Mouse (Mus musculus) lung, embryonic 15.5 days (tissue): ENCODE measurements around the gene Macf1. TPM values are rescaled to one million over a fixed set of nuclear protein-coding genes. Genes with fewer than 3 reads are reported as not detected.
"Not testable (repeated sequence)": the region's sequence is repeated elsewhere in the genome, so short reads cannot be mapped to it uniquely, and the experiment has no call there.

Experiments
- ATAC-seq: fragments of 200-750 bp; cut with Nextera tagmentation; 2 replicates; pipeline ENCODE4 v1.8.0; 2017; ENCODE audit warnings: moderate number of reproducible peaks, borderline replicate concordance; ENCODE audit not compliant: low FRiP score, low TSS enrichment; ENCODE audit errors: extremely low read depth
- H3K27ac ChIP-seq: fragments of 300-500 bp; sonication (generic); 2 replicates; pipeline ENCODE4 v1.5.1; 2015; ENCODE audit warnings: moderate library complexity, mild to moderate bottlenecking, inconsistent platforms
- H3K27me3 ChIP-seq: fragments of 300-500 bp; sonication (generic); 2 replicates; pipeline ENCODE4 v1.6.1; 2015; ENCODE audit warnings: inconsistent platforms
- H3K36me3 ChIP-seq: fragments of 300-500 bp; sonication (generic); 2 replicates; pipeline ENCODE4 v1.6.1; 2015; ENCODE audit warnings: inconsistent platforms
- H3K4me1 ChIP-seq: fragments of 300-500 bp; sonication (generic); 2 replicates; pipeline ENCODE4 v1.6.1; 2015; ENCODE audit warnings: inconsistent platforms
- H3K4me2 ChIP-seq: fragments of 300-500 bp; sonication (generic); 2 replicates; pipeline ENCODE4 v1.6.1; 2015; ENCODE audit warnings: inconsistent platforms, mild to moderate bottlenecking, moderate library complexity
- H3K4me3 ChIP-seq: fragments of 300-500 bp; sonication (generic); 2 replicates; pipeline ENCODE4 v1.5.1; 2015; ENCODE audit warnings: mild to moderate bottlenecking, inconsistent platforms
- H3K9ac ChIP-seq: fragments of 300-500 bp; sonication (generic); 2 replicates; pipeline ENCODE4 v1.6.1; 2015; ENCODE audit warnings: inconsistent platforms
- H3K9me3 ChIP-seq: fragments of 300-500 bp; sonication (generic); 2 replicates; pipeline ENCODE4 v1.6.1; 2016; ENCODE audit warnings: inconsistent platforms
- whole genome bisulfite sequencing: fragments of 180-500 bp; shearing (Covaris S2); methylation state at CpG from one replicate; pipeline ENCODE4 v1.1.7; 2015; 5-methylcytosine and 5-hydroxymethylcytosine counted together
- polyA plus RNA-seq: library from polyadenylated mRNA; unstranded; fragments of >200 nt; fragmentation: Nextera tagmentation; extraction: Ambion mirVana; gene quantifications from 2 replicates; pipeline ENCODE4 v1.2.1, GENCODE M21; 2015

Macf1 gene
- polyA plus RNA-seq, 1 experiment from 2014 or later = 73.1 TPM

- H3K4me1 ChIP-seq = peaks cover 9% of the 10 kb centered on the region
- H3K36me3 ChIP-seq = peaks cover 3% of the 10 kb centered on the region; the same call in 1 of the 2 replicates
- no peak overlapping the region for H3K27ac ChIP-seq
- H3K27me3 ChIP-seq = no peaks in the 10 kb centered on the region
- no peak overlapping the region for H3K4me3 ChIP-seq
- 80% methylated on average over 6 of the region's 6 CpGs for WGBS
- no peak overlapping the region for H3K9ac ChIP-seq
- no peak overlapping the region for H3K4me2 ChIP-seq
- no peaks in the 10 kb centered on the region for H3K9me3 ChIP-seq
- no peak for ATAC-seq
Observed at GRCm38 (mm10) chr4:123649131-123649530, 35.0 kb downstream of the Macf1 start.

GRCm38 (mm10) chr4:123647668-123648067 lies 36.5 kb downstream of the Macf1 start:
- Histone ChIP-seq H3K9ac (no peak overlapping the region), H3K27me3 (no peaks in the 10 kb centered on the region), H3K9me3 (no peaks in the 10 kb centered on the region), H3K27ac (peak overlapping the region; percentile 59), H3K4me2 (no peak overlapping the region), H3K4me1 (peaks cover 17% of the 10 kb centered on the region), H3K36me3 (peaks cover 3% of the 10 kb centered on the region; the same call in 1 of the 2 replicates), H3K4me3 (no peak overlapping the region)
- no peak for ATAC-seq
- 81% methylated on average over 4 of the region's 4 CpGs for WGBS

- Histone ChIP-seq H3K4me1 (peaks cover 22% of the 10 kb centered on the region), H3K36me3 (peaks cover 3% of the 10 kb centered on the region; the same call in 1 of the 2 replicates), H3K9ac (no peak overlapping the region), H3K4me2 (no peak overlapping the region), H3K27ac (peak overlapping the region; percentile 59), H3K9me3 (no peaks in the 10 kb centered on the region), H3K4me3 (no peak overlapping the region), H3K27me3 (no peaks in the 10 kb centered on the region)
- 60% methylated on average over 2 of the region's 2 CpGs for WGBS
- ATAC-seq = no peak
Observed at GRCm38 (mm10) chr4:123647109-123647508, 37.1 kb downstream of the Macf1 start.

- 87% methylated on average over 3 of the region's 3 CpGs for WGBS
- Histone ChIP-seq H3K4me2 (no peak overlapping the region), H3K4me1 (peaks cover 22% of the 10 kb centered on the region), H3K27me3 (no peaks in the 10 kb centered on the region), H3K4me3 (no peak overlapping the region), H3K27ac (0 out of 2 replicates have a peak overlapping the region, but pooled peaks have one; percentile 3), H3K9me3 (no peaks in the 10 kb centered on the region), H3K9ac (no peak overlapping the region), H3K36me3 (peaks cover 3% of the 10 kb centered on the region; the same call in 1 of the 2 replicates)
- no peak for ATAC-seq
Observed at GRCm38 (mm10) chr4:123645246-123645845, 38.8 kb downstream of the Macf1 start.

GRCm38 (mm10) chr4:123643561-123643960 lies 40.6 kb downstream of the Macf1 start:
- WGBS = 61% methylated on average over 6 of the region's 6 CpGs

GRCm38 (mm10) chr4:123642877-123643276 lies 41.3 kb downstream of the Macf1 start:
- H3K4me1 ChIP-seq = peaks cover 19% of the 10 kb centered on the region
- H3K9me3 ChIP-seq = no peaks in the 10 kb centered on the region
- no peaks in the 10 kb centered on the region for H3K36me3 ChIP-seq
- no peaks in the 10 kb centered on the region for H3K27me3 ChIP-seq
- ATAC-seq = peak; percentile 14; the same call in 1 of the 2 replicates
- 41% methylated on average over 5 of the region's 5 CpGs for WGBS
- peak overlapping the region; percentile 16; the same call in 1 of the 2 replicates for H3K4me2 ChIP-seq
- peak overlapping the region; percentile 48 for H3K27ac ChIP-seq
- no peak overlapping the region for H3K9ac ChIP-seq
- H3K4me3 ChIP-seq = no peak overlapping the region

More at GRCm38 (mm10) chr4:123643561-123643960, 40.6 kb downstream of the Macf1 start:
- H3K27ac ChIP-seq = peak overlapping the region; percentile 48
- H3K4me3 ChIP-seq = no peak overlapping the region
- ATAC-seq = 0 out of 2 replicates have a peak, but pooled peaks have one; percentile 35
- no peaks in the 10 kb centered on the region for H3K36me3 ChIP-seq
- H3K4me1 ChIP-seq = peaks cover 22% of the 10 kb centered on the region
- H3K27me3 ChIP-seq = no peaks in the 10 kb centered on the region
- H3K4me2 ChIP-seq = no peak overlapping the region
- no peaks in the 10 kb centered on the region for H3K9me3 ChIP-seq
- H3K9ac ChIP-seq = no peak overlapping the region

- H3K9me3 ChIP-seq = no peaks in the 10 kb centered on the region
- no peak overlapping the region for H3K4me2 ChIP-seq
- H3K4me1 ChIP-seq = peaks cover 21% of the 10 kb centered on the region
- 77% methylated on average over 6 of the region's 6 CpGs for WGBS
- ATAC-seq = no peak
- H3K4me3 ChIP-seq = no peak overlapping the region
- no peaks in the 10 kb centered on the region for H3K36me3 ChIP-seq
- H3K9ac ChIP-seq = no peak overlapping the region
- H3K27ac ChIP-seq = no peak overlapping the region
- no peaks in the 10 kb centered on the region for H3K27me3 ChIP-seq
Observed at GRCm38 (mm10) chr4:123637136-123637535, 47.0 kb downstream of the Macf1 start.

DNA sequence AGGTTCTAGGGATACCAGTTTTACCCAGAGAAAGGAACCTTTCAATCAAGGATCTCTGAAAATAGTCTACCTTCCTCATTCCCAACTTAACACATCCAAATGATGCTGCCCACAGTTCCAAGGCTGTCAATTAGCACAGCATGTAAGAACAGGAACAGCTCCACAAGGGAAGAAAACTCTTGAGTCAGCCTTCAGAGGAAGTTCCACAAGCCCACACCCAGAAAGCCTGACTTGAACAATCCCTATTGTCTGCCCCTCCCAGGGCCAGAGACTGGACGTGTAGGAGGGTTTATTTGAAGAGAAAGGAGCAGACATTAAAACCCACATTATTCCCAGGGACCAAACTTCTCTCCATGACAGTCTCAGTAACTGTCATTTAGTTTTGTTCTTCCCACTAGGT lies 48.7 kb downstream of the Macf1 start:
- H3K4me3 ChIP-seq = no peak overlapping the region
- H3K27ac ChIP-seq = peak overlapping the region; percentile 38
- ATAC-seq = no peak
- no peaks in the 10 kb centered on the region for H3K36me3 ChIP-seq
- H3K27me3 ChIP-seq = no peaks in the 10 kb centered on the region
- H3K4me2 ChIP-seq = no peak overlapping the region
- 28% methylated on average over 1 of the region's 1 CpGs for WGBS
- H3K9me3 ChIP-seq = no peaks in the 10 kb centered on the region
- H3K4me1 ChIP-seq = peaks cover 21% of the 10 kb centered on the region
- H3K9ac ChIP-seq = no peak overlapping the region

GRCm38 (mm10) chr4:123634436-123634835 lies 49.7 kb downstream of the Macf1 start:
- ATAC-seq = no peak
- no peak overlapping the region for H3K4me3 ChIP-seq
- no peaks in the 10 kb centered on the region for H3K36me3 ChIP-seq
- 62% methylated on average over 3 of the region's 3 CpGs for WGBS
- no peak overlapping the region for H3K4me2 ChIP-seq
- no peaks in the 10 kb centered on the region for H3K27me3 ChIP-seq
- H3K4me1 ChIP-seq = peaks cover 21% of the 10 kb centered on the region
- no peak overlapping the region for H3K9ac ChIP-seq
- no peaks in the 10 kb centered on the region for H3K9me3 ChIP-seq
- H3K27ac ChIP-seq = peak overlapping the region; percentile 79

GRCm38 (mm10) chr4:123633874-123634273 lies 50.3 kb downstream of the Macf1 start:
- no peaks in the 10 kb centered on the region for H3K36me3 ChIP-seq
- no peak overlapping the region for H3K9ac ChIP-seq
- 0 out of 2 replicates have a peak, but pooled peaks have one; percentile 11 for ATAC-seq
- H3K27me3 ChIP-seq = no peaks in the 10 kb centered on the region
- no peak overlapping the region for H3K4me2 ChIP-seq
- peak overlapping the region; percentile 79 for H3K27ac ChIP-seq
- no peaks in the 10 kb centered on the region for H3K9me3 ChIP-seq
- H3K4me3 ChIP-seq = no peak overlapping the region
- 62% methylated on average over 4 of the region's 4 CpGs for WGBS
- peaks cover 21% of the 10 kb centered on the region for H3K4me1 ChIP-seq

DNA sequence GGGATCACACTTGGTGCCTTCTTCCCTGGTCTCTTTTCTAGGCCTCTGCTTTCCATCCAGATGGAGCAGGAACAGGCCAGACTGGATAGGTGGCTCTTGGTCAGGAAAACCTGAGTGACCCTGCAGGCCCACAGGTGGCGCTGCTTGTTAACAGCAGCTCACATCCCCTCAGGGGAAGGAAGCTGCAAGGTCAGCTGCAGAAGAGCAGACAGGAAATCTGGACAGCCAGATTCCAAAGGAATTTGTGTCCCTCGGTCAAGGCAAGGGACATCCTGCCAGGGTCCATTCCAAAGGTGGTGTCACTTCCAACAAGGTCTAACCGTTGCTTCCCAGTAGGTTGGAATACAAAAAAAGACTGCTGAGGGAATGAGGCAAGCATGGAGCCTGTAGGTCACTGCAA lies 50.8 kb downstream of the Macf1 start:
- Histone ChIP-seq H3K27me3 (no peaks in the 10 kb centered on the region), H3K4me3 (no peak overlapping the region), H3K9ac (no peak overlapping the region), H3K27ac (peak overlapping the region; percentile 78), H3K9me3 (no peaks in the 10 kb centered on the region), H3K36me3 (no peaks in the 10 kb centered on the region), H3K4me1 (peaks cover 21% of the 10 kb centered on the region), H3K4me2 (no peak overlapping the region)
- ATAC-seq = peak; percentile 81; the same call in 1 of the 2 replicates
- 18% methylated on average over 3 of the region's 3 CpGs for WGBS

DNA sequence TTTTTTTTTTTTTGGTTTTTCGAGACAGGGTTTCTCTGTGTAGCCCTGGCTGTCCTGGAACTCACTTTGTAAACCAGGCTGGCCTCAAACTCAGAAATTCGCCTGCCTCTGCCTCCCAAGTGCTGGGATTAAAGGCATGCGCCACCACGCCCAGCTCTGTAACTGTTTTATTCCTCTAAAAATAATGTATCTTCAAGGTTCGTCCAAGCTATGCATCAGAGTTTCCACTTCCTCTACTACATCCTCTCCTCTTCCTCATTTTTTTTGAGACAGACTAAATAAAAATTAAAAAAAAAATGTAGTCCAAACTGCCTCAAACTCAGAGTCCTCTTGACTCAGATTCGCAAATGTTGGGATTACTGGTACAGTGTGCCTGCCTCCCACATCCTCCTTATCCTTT lies 52.0 kb downstream of the Macf1 start:
- not testable (repeated sequence) for H3K27ac ChIP-seq, H3K9ac ChIP-seq, H3K36me3 ChIP-seq, H3K27me3 ChIP-seq, ATAC-seq, H3K4me3 ChIP-seq, H3K4me2 ChIP-seq, H3K9me3 ChIP-seq
- H3K4me1 ChIP-seq = peaks cover 27% of the 10 kb centered on the region
- 86% methylated on average over 5 of the region's 6 CpGs for WGBS
